Mouse (Mus musculus) limb, embryonic 12.5 days (tissue): ENCODE measurements around the gene Dtx3. TPM values are rescaled to one million over a fixed set of nuclear protein-coding genes. Genes with fewer than 3 reads are reported as not detected.

Experiments
- ATAC-seq: fragments of 200-750 bp; cut with Nextera tagmentation; 2 replicates; pipeline ENCODE4 v1.8.0; 2017; ENCODE audit warnings: low read depth, moderate TSS enrichment; ENCODE audit not compliant: insufficient number of reproducible peaks, insufficient read depth, low FRiP score, low TSS enrichment
- H3K27ac ChIP-seq: fragments of 300-500 bp; sonication (generic); 2 replicates; pipeline ENCODE4 v1.5.1; 2016; ENCODE audit warnings: mild to moderate bottlenecking, moderate library complexity
- H3K27me3 ChIP-seq: fragments of 300-500 bp; sonication (generic); 2 replicates; pipeline ENCODE4 v1.6.1; 2016; ENCODE audit warnings: mild to moderate bottlenecking, moderate library complexity
- H3K36me3 ChIP-seq: fragments of 300-500 bp; sonication (generic); 2 replicates; pipeline ENCODE4 v1.6.1; 2016; ENCODE audit warnings: mild to moderate bottlenecking, moderate library complexity
- H3K4me1 ChIP-seq: fragments of 300-500 bp; sonication (generic); replicated peaks from 2 replicates; pipeline ENCODE4 v1.6.1; 2016
- H3K4me2 ChIP-seq: fragments of 300-500 bp; sonication (generic); 2 replicates; pipeline ENCODE4 v1.6.1; 2016; ENCODE audit warnings: mild to moderate bottlenecking, moderate library complexity
- H3K4me3 ChIP-seq: fragments of 300-500 bp; sonication (generic); replicated peaks from 2 replicates; pipeline ENCODE4 v1.5.1; 2016; ENCODE audit warnings: mild to moderate bottlenecking
- H3K9ac ChIP-seq: fragments of 300-500 bp; sonication (generic); replicated peaks from 2 replicates; pipeline ENCODE4 v1.6.1; 2016; ENCODE audit warnings: mild to moderate bottlenecking, moderate library complexity
- H3K9me3 ChIP-seq: fragments of 300-500 bp; sonication (generic); 2 replicates; pipeline ENCODE4 v1.6.1; 2016; ENCODE audit warnings: mild to moderate bottlenecking, moderate library complexity
- WGBS: fragments of 180-500 bp; shearing (Covaris S2); methylation state at CpG from one replicate; pipeline ENCODE4 v1.1.7; 2016; 5-methylcytosine and 5-hydroxymethylcytosine counted together
- polyA plus RNA-seq: library from polyadenylated mRNA; unstranded; fragments of >200 nt; fragmentation: Nextera tagmentation; extraction: Ambion mirVana; gene quantifications from 2 replicates; pipeline ENCODE4 v1.2.1, GENCODE M21; 2016

The Dtx3 gene
- polyA plus RNA-seq, result 150 and 166 TPM in 2 replicates

GRCm38 (mm10) chr10:127195328-127196129 lies at the start of gene Dtx3:
Dtx3 (minus strand) TSS chr10:127195728.
- Histone ChIP-seq H3K4me3 (peak within 1 kb of the TSS; percentile 96), H3K9ac (peak within 1 kb of the TSS; percentile 92), H3K27me3 (no peaks in the 10 kb centered on the region), H3K9me3 (no peaks in the 10 kb centered on the region), H3K36me3 (peaks cover 61% of the 10 kb centered on the region), H3K27ac (peak within 1 kb of the TSS; percentile 94), H3K4me1 (peaks cover 35% of the 10 kb centered on the region), H3K4me2 (peak within 1 kb of the TSS; percentile 89)
- 0% methylated on average over 41 of the region's 47 CpGs for WGBS
- ATAC-seq, result peak; percentile 54

GRCm38 (mm10) chr10:127238241-127238824 lies 42.8 kb upstream of the Dtx3 start:
- ATAC-seq, result no peak
- 66% methylated on average over 18 of the region's 18 CpGs for WGBS
- Histone ChIP-seq H3K4me1 (peaks cover 6% of the 10 kb centered on the region; the same call in 1 of the 2 replicates), H3K9me3 (no peaks in the 10 kb centered on the region), H3K4me2 (no peak overlapping the region), H3K4me3 (no peak overlapping the region), H3K27ac (no peak overlapping the region), H3K36me3 (peaks cover 18% of the 10 kb centered on the region; the same call in 1 of the 2 replicates), H3K9ac (no peak overlapping the region), H3K27me3 (peaks cover 18% of the 10 kb centered on the region)

DNA sequence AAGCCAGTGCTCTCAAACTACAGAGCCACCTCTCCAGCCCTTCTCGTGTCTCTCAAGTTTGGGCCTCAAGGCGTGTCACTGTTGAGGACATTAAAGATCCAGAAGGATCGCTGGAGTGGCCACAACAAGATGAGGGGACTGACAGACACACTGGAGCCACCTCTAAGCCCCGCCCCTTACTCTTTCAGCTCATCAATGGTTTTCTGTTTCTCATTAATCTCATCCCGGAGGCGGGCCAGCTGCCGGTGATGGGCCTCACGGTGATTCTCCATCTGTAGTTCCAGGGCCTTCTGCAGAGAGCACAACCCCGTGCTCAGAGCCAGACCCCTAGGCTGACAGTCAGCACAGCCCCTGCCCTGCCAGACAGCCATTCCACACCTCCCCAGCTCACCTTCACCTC lies 41.0 kb upstream of the Dtx3 start:
- Histone ChIP-seq H3K9me3 (no peaks in the 10 kb centered on the region), H3K27me3 (peaks cover 18% of the 10 kb centered on the region), H3K27ac (no peak overlapping the region), H3K4me3 (no peak overlapping the region), H3K36me3 (0 out of 2 replicates have a peak, but pooled peaks cover 6% of the 10 kb centered on the region), H3K9ac (no peak overlapping the region), H3K4me2 (no peak overlapping the region), H3K4me1 (peaks cover 6% of the 10 kb centered on the region; the same call in 1 of the 2 replicates)
- ATAC-seq, result no peak
- 26% methylated on average over 9 of the region's 9 CpGs for WGBS

DNA sequence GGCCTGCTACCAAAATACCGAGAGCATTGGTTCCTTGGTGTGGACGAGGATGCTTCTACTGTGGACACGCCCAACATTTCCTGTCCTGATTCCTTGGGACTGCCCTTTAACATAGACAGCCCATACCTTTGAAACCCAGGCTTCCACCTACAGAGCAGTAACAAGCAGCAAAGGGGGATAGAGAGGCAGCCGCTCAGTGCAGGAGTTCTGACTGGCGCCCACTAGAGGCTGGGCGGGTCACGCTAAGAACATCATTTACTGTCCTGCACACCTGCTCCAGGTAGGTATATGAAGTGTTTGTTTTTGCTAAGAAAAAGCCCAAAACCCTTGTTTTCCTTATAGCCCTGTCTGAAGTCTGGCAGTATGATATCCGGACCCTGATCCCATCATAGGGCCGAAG lies 37.6 kb upstream of the Dtx3 start:
- H3K9ac ChIP-seq, result no peak overlapping the region
- no peak for ATAC-seq
- 81% methylated on average over 9 of the region's 9 CpGs for WGBS
- 0 out of 2 replicates have a peak, but pooled peaks cover 6% of the 10 kb centered on the region for H3K36me3 ChIP-seq
- H3K27me3 ChIP-seq, result peaks cover under 1% of the 10 kb centered on the region; the same call in 1 of the 2 replicates
- H3K9me3 ChIP-seq, result no peaks in the 10 kb centered on the region
- H3K4me3 ChIP-seq, result no peak overlapping the region
- no peak overlapping the region for H3K4me2 ChIP-seq
- H3K4me1 ChIP-seq, result peaks cover 6% of the 10 kb centered on the region; the same call in 1 of the 2 replicates
- H3K27ac ChIP-seq, result no peak overlapping the region

DNA sequence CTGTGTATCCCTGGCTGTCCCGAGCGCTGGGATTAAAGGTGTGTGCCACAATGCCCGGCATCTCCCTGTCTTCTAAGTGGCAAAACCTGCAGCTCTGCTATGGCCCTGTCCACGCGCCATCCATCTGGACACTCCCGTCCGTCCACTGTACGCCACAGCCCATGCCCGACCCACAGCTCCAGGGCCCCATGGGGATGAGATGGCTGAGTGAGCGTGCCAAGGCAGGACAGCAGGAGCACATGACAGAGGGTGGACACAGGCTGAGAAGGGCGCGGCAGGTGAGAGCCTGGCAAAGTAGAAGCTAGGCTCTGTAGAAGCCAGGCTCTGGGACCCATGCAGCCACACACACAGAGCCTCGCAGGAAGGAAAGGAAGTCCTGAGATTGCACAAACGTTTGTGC lies 36.2 kb upstream of the Dtx3 start:
- Histone ChIP-seq H3K4me2 (no peak overlapping the region), H3K27ac (no peak overlapping the region), H3K9ac (no peak overlapping the region), H3K27me3 (peaks cover 7% of the 10 kb centered on the region), H3K9me3 (no peaks in the 10 kb centered on the region), H3K4me3 (no peak overlapping the region), H3K4me1 (peaks cover 2% of the 10 kb centered on the region; the same call in 1 of the 2 replicates), H3K36me3 (0 out of 2 replicates have a peak, but pooled peaks cover 2% of the 10 kb centered on the region)
- WGBS, result 79% methylated on average over 14 of the region's 14 CpGs
- no peak for ATAC-seq

- no peak overlapping the region for H3K9ac ChIP-seq
Observed at GRCm38 (mm10) chr10:127230693-127231092, 35.2 kb upstream of the Dtx3 start.

GRCm38 (mm10) chr10:127228897-127229296 lies 33.4 kb upstream of the Dtx3 start:
- Histone ChIP-seq H3K27ac (no peak overlapping the region), H3K4me1 (no peaks in the 10 kb centered on the region), H3K9ac (no peak overlapping the region), H3K27me3 (peaks cover 23% of the 10 kb centered on the region), H3K4me3 (no peak overlapping the region), H3K9me3 (no peaks in the 10 kb centered on the region), H3K36me3 (no peaks in the 10 kb centered on the region), H3K4me2 (no peak overlapping the region)
- no peak; the same call in 1 of the 2 replicates for ATAC-seq
- WGBS, result 25% methylated on average over 4 of the region's 4 CpGs

More at GRCm38 (mm10) chr10:127230693-127231092, 35.2 kb upstream of the Dtx3 start:
- Histone ChIP-seq H3K27ac (no peak overlapping the region), H3K4me2 (no peak overlapping the region), H3K9me3 (no peaks in the 10 kb centered on the region), H3K4me3 (no peak overlapping the region), H3K4me1 (no peaks in the 10 kb centered on the region), H3K36me3 (no peaks in the 10 kb centered on the region), H3K27me3 (peaks cover 17% of the 10 kb centered on the region)
- no peak for ATAC-seq
- 83% methylated on average over 12 of the region's 12 CpGs for WGBS

GRCm38 (mm10) chr10:127227163-127227562 lies 31.6 kb upstream of the Dtx3 start:
- no peak overlapping the region for H3K4me3 ChIP-seq
- no peaks in the 10 kb centered on the region for H3K9me3 ChIP-seq
- no peak overlapping the region for H3K4me2 ChIP-seq
- ATAC-seq, result no peak
- WGBS, result 83% methylated on average over 8 of the region's 8 CpGs
- no peaks in the 10 kb centered on the region for H3K36me3 ChIP-seq
- H3K27me3 ChIP-seq, result peaks cover 23% of the 10 kb centered on the region
- no peaks in the 10 kb centered on the region for H3K4me1 ChIP-seq
- no peak overlapping the region for H3K27ac ChIP-seq
- no peak overlapping the region for H3K9ac ChIP-seq

DNA sequence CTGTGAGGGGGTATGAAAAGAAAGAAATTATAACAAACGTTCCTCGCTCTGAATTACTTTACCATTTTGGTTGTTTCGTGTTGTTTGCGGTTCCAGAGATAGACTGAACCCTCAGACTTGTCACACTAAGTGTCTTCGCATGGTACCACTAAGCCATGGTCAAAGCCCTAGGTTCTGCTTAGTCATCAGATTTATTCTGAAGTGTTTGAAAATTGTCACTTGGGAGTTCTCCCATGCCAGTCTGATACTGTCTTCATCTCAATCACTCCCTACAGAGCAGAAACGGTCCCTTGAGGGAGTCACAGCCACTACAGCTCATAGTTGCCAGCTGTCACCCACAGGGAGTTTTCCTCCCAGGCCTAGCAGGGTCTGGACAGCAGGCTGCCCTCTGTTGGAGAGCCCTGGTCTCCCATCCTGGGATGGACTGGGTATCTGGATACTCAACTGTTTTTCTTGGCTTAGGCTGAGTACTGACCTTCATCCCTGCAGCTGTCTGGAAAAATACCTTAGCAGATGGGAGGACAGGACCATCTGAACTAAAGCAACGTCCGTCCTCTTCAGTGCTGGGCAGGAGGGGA lies 30.9 kb upstream of the Dtx3 start:
- no peak for ATAC-seq
- 66% methylated on average over 8 of the region's 8 CpGs for WGBS
- Histone ChIP-seq H3K4me3 (no peak overlapping the region), H3K4me2 (no peak overlapping the region), H3K4me1 (no peaks in the 10 kb centered on the region), H3K27ac (no peak overlapping the region), H3K9me3 (no peaks in the 10 kb centered on the region), H3K27me3 (peaks cover 23% of the 10 kb centered on the region), H3K9ac (no peak overlapping the region), H3K36me3 (no peaks in the 10 kb centered on the region)

- Histone ChIP-seq H3K4me2 (no peak overlapping the region), H3K27ac (no peak overlapping the region), H3K4me1 (no peaks in the 10 kb centered on the region), H3K9me3 (no peaks in the 10 kb centered on the region), H3K9ac (no peak overlapping the region), H3K36me3 (no peaks in the 10 kb centered on the region), H3K4me3 (no peak overlapping the region), H3K27me3 (peaks cover 23% of the 10 kb centered on the region)
- WGBS, result 18% methylated on average over 10 of the region's 10 CpGs
- no peak for ATAC-seq
Observed at GRCm38 (mm10) chr10:127225732-127226131, 30.2 kb upstream of the Dtx3 start.

GRCm38 (mm10) chr10:127225213-127225612 lies 29.7 kb upstream of the Dtx3 start:
- ATAC-seq, result no peak
- H3K4me2 ChIP-seq, result no peak overlapping the region
- no peak overlapping the region for H3K27ac ChIP-seq
- no peak overlapping the region for H3K4me3 ChIP-seq
- peaks cover 23% of the 10 kb centered on the region for H3K27me3 ChIP-seq
- 46% methylated on average over 6 of the region's 6 CpGs for WGBS
- H3K4me1 ChIP-seq, result no peaks in the 10 kb centered on the region
- no peaks in the 10 kb centered on the region for H3K9me3 ChIP-seq
- H3K9ac ChIP-seq, result no peak overlapping the region
- H3K36me3 ChIP-seq, result no peaks in the 10 kb centered on the region
